Mouse (Mus musculus): ENCODE measurements at regions not wholly inside any gene's neighbourhood (a gene's known extent, or its start where the extent isn't known, plus 50 kb on each side); places are given as distances from the start of the nearest gene placed in this dataset.

- peak; percentile 59 for DNase-seq
These were observed 843.8 kb upstream of the A1bg start for GRCm38 (mm10) chr15:61766544-61767094.

GRCm38 (mm10) chr15:61753802-61754201 lies 831.0 kb upstream of the A1bg start:
- peak; percentile 11 for DNase-seq

GRCm38 (mm10) chr15:61723696-61724095 lies 800.9 kb upstream of the A1bg start:
- DNase-seq: no peak

GRCm38 (mm10) chr15:61718486-61718885 lies 795.7 kb upstream of the A1bg start:
- no peak for DNase-seq

- DNase-seq: no peak
These were observed 794.4 kb upstream of the A1bg start for GRCm38 (mm10) chr15:61717216-61717615.

- no peak for DNase-seq
These were observed 791.1 kb upstream of the A1bg start for GRCm38 (mm10) chr15:61713953-61714352.

GRCm38 (mm10) chr15:61708928-61709327 lies 786.1 kb upstream of the A1bg start:
- DNase-seq: no peak

GRCm38 (mm10) chr15:61707952-61708351 lies 785.1 kb upstream of the A1bg start:
- DNase-seq: peak; percentile 68

GRCm38 (mm10) chr15:61692679-61693078 lies 769.9 kb upstream of the A1bg start:
- no peak for DNase-seq

- no peak for DNase-seq
These were observed 767.6 kb upstream of the A1bg start for GRCm38 (mm10) chr15:61690425-61690824.

GRCm38 (mm10) chr15:61689776-61690397 lies 767.1 kb upstream of the A1bg start:
- DNase-seq: no peak

GRCm38 (mm10) chr15:61682968-61683367 lies 760.2 kb upstream of the A1bg start:
- DNase-seq: no peak

- DNase-seq: no peak
These were observed 747.7 kb upstream of the A1bg start for GRCm38 (mm10) chr15:61670556-61670955.

GRCm38 (mm10) chr15:61660581-61660980 lies 737.8 kb upstream of the A1bg start:
- DNase-seq: no peak

GRCm38 (mm10) chr15:61656951-61657350 lies 734.1 kb upstream of the A1bg start:
- peak; percentile 28 for DNase-seq

GRCm38 (mm10) chr15:61654846-61655245 lies 732.0 kb upstream of the A1bg start:
- no peak for DNase-seq

GRCm38 (mm10) chr15:61653853-61654252 lies 731.0 kb upstream of the A1bg start:
- no peak for DNase-seq

- DNase-seq: no peak
These were observed 696.1 kb upstream of the A1bg start for GRCm38 (mm10) chr15:61618638-61619500.

GRCm38 (mm10) chr15:61610662-61611061 lies 687.9 kb upstream of the A1bg start:
- DNase-seq: no peak

GRCm38 (mm10) chr15:61609656-61610055 lies 686.8 kb upstream of the A1bg start:
- DNase-seq: no peak

GRCm38 (mm10) chr15:61608301-61608731 lies 685.5 kb upstream of the A1bg start:
- no peak for DNase-seq

- peak; percentile 4 for DNase-seq
These were observed 676.9 kb upstream of the A1bg start for GRCm38 (mm10) chr15:61599734-61600133.

- DNase-seq: no peak
These were observed 673.5 kb upstream of the A1bg start for GRCm38 (mm10) chr15:61596318-61596717.

GRCm38 (mm10) chr15:61588956-61589355 lies 666.1 kb upstream of the A1bg start:
- DNase-seq: no peak
